Mouse (Mus musculus) CH12.LX (cell line): ENCODE data around the gene Wdr4.

Experiments
- CTCF ChIP-seq, 2 experiments: IDR thresholded peaks in 1 of 2; conservative IDR thresholded peaks in 1 of 2; 2 replicates each; pipeline ENCODE4 v1.5.1; 2011 to 2012; ENCODE audit warnings: low read depth in 2 of 2, low read length in 2 of 2, improper control_type of control experiment in 1 of 2, inconsistent platforms in 1 of 2, mild to moderate bottlenecking in 1 of 2, moderate library complexity in 1 of 2
- ELF1 ChIP-seq: IDR thresholded peaks from 2 replicates; pipeline ENCODE4 v1.6.1; 2014; ENCODE audit warnings: low read depth, mild to moderate bottlenecking, inconsistent platforms, low read length, improper control_type of control experiment
- ETS1 ChIP-seq: conservative IDR thresholded peaks from 2 replicates; pipeline ENCODE4 v1.6.1; 2012; ENCODE audit warnings: low read depth, mild to moderate bottlenecking, inconsistent platforms, low read length, improper control_type of control experiment, moderate library complexity
- HCFC1 ChIP-seq: IDR thresholded peaks from 2 replicates; pipeline ENCODE4 v1.6.1; 2012; ENCODE audit warnings: low read depth, mild to moderate bottlenecking, inconsistent platforms, low read length, improper control_type of control experiment
- KAT2A ChIP-seq: IDR thresholded peaks from 2 replicates; pipeline ENCODE4 v1.6.1; 2012; ENCODE audit warnings: low read length, improper control_type of control experiment, inconsistent platforms; ENCODE audit not compliant: insufficient replicate concordance
- MAX ChIP-seq: IDR thresholded peaks from 2 replicates; pipeline ENCODE4 v1.6.1; 2011; ENCODE audit warnings: low read length, improper control_type of control experiment
- PAX5 ChIP-seq: IDR thresholded peaks from 2 replicates; pipeline ENCODE4 v1.6.1; 2012; ENCODE audit warnings: low read length, inconsistent platforms, mixed read lengths
- POLR2A ChIP-seq: IDR thresholded peaks from 2 replicates; pipeline ENCODE4 v1.6.1; 2011; ENCODE audit warnings: low read depth, mild to moderate bottlenecking, improper control_type of control experiment, low read length

GRCm38 (mm10) chr17:31470766-31471418, 48.9 kb downstream of the Wdr4 start:
- TF ChIP-seq ETS1 = no peak
- TF ChIP-seq MAX = no peak
- no peak for TF ChIP-seq CTCF (conservative IDR thresholded peaks at IDR 0.05 in 1 of 2, IDR thresholded peaks at IDR 0.05 in 1 of 2; ENCODE audit: low read depth in 2 of 2, low read length in 2 of 2)
- no peak for TF ChIP-seq POLR2A
- no peak for TF ChIP-seq KAT2A
- no peak for TF ChIP-seq HCFC1
- TF ChIP-seq PAX5 = no peak
- no peak for TF ChIP-seq ELF1
